Mouse (Mus musculus) adrenal gland, postnatal 14 days (tissue): ENCODE measurements around the gene Vmn1r37. TPM values are rescaled to one million over a fixed set of nuclear protein-coding genes. Genes with fewer than 3 reads are reported as not detected.
"Not testable (repeated sequence)": the region's sequence is repeated elsewhere in the genome, so short reads cannot be mapped to it uniquely, and the experiment has no call there.

ENCODE experiments used
- DNase-seq: peaks from one replicate; pipeline ENCODE4 v3.0.0; 2021; ENCODE audit warnings: mixed read lengths
- long read RNA-seq, 2 experiments: library from polyadenylated mRNA; stranded (forward); transcript quantifications; one replicate each; pipeline ENCODE4 v2.0.0; 2021
- total RNA-seq: library from RNA; stranded (reverse); gene quantifications from 2 replicates; pipeline ENCODE4 v1.2.3, GENCODE M21; 2021

Gene Vmn1r37
- not detected in 2 replicates for total RNA-seq
- long read RNA-seq, experiment 1 = 0 reads
- long read RNA-seq, experiment 2 = 0 reads

DNA sequence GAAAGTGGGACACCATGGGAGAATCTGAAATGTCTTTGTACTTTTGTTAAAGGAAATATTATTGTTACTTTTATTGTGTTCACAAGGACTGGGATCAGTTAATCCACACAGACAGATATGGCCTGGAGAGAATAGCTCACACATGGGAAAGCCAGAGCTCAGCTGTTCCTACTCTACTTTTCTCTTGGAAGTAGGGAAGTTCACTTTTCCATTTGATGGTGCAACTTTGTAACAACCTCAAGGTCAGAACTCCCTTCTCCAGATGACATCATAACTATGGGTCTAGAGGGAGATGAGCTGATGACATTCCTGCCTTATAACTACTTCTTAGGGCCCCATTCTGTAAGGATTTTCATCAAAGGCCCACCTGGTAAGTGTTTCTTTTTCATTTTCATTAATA lies at the start of gene Vmn1r37:
TSS of gene Vmn1r37 (plus strand) at position 301 of the 400 bp plus-strand sequence.
- not testable (repeated sequence) for DNase-seq

GRCm38 (mm10) chr6:66685806-66686205 lies 43.4 kb upstream of the Vmn1r37 start, which contains the start of gene Vmn1r35:
TSS of gene Vmn1r35 (minus strand) at chr6:66685906.
- DNase-seq = no peak

DNA sequence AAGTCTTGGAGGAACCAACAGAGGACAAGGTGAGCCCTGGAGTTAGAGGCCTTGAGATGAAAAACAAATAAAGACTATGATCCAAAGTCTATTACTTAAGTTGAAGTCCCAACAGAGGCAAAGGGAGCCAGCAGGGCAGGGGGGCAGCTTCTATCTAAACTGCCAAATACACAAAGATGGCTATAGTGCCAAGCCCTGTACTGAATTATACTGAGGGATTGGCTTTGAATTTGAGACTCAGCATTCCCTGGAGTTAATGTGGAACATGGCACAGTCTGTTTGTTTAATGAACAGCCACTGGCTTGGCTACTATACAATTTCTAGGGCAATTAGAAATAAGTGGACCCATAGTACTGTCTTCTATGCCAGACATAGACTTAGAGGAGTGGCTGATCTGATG lies 20.3 kb upstream of the Vmn1r37 start:
- no peak for DNase-seq

GRCm38 (mm10) chr6:66713854-66714253 lies 15.3 kb upstream of the Vmn1r37 start:
- no peak for DNase-seq

GRCm38 (mm10) chr6:66719068-66719467 lies 10.1 kb upstream of the Vmn1r37 start, which contains the start of gene Vmn1r36:
TSS of gene Vmn1r36 (minus strand) at chr6:66719168.
- DNase-seq = not testable (repeated sequence)

GRCm38 (mm10) chr6:66782527-66782926 lies 53.3 kb downstream of the Vmn1r37 start, which contains the start of gene Vmn1r38:
TSS of gene Vmn1r38 (minus strand) at chr6:66782627.
- not testable (repeated sequence) for DNase-seq

Other genes starting within 250 kb of the Vmn1r37 start
- 17.2 and 17.3 TPM in 2 replicates for gene Mad2l1, start 194.0 kb upstream of the Vmn1r37 start, total RNA-seq
- not detected in 2 replicates for gene Vmn1r32, start 169.3 kb upstream of the Vmn1r37 start, total RNA-seq
- not detected in 2 replicates for gene Vmn1r33, start 111.1 kb upstream of the Vmn1r37 start, total RNA-seq
- not detected in 2 replicates for gene Vmn1r34, start 85.5 kb upstream of the Vmn1r37 start, total RNA-seq
- not detected in 2 replicates for gene Vmn1r35, start 43.5 kb upstream of the Vmn1r37 start, total RNA-seq
- not detected in 2 replicates for gene Vmn1r36, start 10.2 kb upstream of the Vmn1r37 start, total RNA-seq
- not detected in 2 replicates for gene Vmn1r38, start 53.2 kb downstream of the Vmn1r37 start, total RNA-seq
- gene Vmn1r39, start 81.2 kb downstream of the Vmn1r37 start, total RNA-seq = not detected in 2 replicates
- 85.3 and 93.6 TPM in 2 replicates for gene Gng12, start 167.0 kb downstream of the Vmn1r37 start, total RNA-seq